Mouse (Mus musculus): ENCODE data around the gene Matn1.

The Matn1 gene

GRCm38 (mm10) chr4:130944112-130944511 is at the start of gene Matn1:
Gene Matn1 (plus strand): TSS chr4:130944385.
- DNase-seq: no peak

DNA sequence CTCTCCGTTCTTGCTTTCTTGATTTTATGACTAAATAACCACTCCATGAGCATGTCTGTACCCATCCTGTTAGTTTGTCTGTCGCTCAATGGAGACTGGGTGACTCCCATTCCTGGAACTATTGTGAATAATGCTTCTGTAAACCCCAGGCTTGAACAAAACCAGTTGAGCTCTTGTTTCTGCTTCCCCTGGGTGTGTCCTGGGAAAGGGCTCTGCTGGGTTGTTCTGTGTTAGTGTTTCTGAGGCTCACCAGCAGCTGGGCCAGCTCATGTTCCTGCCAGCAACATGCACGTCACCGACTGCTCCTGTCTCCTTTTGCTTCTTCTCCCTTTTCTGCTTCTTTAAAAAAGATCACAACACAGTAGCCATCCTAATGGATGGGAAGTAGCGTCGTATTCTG is 48.5 kb upstream of the Matn1 start:
- DNase-seq: no peak

GRCm38 (mm10) chr4:130896372-130896771 is 47.8 kb upstream of the Matn1 start:
- DNase-seq: peak; percentile 76 to 78

DNA sequence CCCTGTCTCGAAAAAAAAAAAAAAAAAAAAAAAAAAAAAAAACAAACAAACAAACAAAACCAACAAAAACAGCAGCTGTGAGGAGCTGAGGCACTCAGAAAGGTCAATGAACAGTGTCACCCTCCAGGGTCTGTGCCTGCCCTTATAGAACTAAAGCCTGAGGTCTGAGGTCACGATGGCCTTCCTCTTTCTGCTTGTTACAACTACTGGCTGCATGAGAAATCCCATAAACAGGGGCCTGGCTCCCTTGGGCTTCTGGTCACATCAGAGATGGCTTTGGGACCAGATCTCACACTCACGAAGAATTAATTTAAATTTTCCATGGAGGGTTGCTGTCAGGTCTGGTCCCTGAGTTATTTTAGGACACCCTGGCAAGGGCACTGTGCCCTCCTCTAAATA is 44.8 kb upstream of the Matn1 start:
- DNase-seq: no peak

DNA sequence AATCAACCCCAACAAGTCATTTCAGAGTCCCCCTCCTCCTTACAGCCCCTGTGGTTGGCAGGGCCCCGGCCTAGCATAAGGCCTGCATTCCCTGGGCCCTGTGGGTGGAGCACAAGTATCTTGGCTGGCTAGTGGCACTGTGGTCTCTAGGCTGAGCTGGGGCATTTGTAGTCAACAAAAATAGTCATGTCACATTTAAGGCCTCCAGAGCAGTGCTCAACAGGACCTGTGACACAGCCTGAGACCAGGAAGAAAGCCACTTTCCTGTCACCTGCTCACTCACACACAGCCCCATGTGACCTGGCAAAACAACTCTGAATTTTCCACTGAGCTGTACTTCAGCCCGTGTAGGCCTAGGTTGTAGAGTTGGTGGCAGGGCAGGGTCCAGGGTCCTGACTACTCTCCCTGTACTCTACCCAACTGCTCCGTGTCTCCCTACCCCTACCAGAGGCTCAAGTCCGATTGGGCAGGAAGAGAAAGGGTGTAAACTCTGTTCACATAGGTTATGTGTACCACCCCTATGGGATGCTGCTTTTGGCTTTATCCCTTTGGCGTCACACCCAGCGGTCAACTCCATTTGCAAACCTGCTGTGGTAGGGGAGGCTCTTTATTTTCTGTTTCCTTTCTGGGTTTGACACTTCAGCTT is 44.3 kb upstream of the Matn1 start:
- no peak for DNase-seq

DNA sequence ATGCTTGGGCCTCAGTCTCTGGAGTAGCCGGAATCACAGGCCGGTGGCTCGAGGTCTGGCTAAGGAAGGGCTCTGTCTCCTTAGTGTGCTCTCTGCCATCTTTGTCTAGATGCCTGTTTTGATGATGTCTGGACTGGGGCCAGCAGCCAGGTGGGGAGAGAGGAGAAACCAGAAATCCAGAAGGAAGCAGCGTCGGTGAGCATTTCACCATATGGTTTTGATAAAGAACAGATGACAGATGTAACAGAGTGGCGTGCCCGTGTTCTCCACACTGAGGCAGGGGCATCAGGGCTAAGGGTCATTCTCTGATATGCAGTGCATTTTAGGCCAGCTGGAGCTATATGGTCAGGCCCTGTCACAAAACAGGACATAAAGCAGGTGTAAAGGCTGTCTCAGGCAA is 43.4 kb upstream of the Matn1 start:
- no peak for DNase-seq

DNA sequence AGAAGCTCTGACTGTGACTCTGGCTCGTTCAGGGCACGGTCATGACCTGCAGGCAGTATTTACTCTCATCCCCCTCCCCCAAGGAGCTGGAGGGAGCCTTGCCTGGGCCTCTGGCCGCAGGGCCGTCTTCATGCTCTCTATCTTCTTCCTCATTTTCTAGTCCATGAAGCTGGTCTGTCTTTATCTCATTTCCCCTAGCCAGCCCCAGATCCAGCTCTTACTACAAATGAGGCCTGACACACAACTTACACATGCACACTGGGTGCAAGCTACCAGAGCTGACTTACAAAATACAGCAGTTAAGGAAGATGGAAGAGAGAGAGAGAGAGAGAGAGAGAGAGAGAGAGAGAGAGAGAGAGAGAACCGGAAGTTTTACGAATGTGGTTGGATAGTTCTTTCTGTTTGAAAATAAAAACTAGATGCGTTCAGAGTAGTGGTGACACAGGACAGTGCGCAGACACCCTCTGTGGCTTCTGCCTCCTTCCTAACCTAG is 41.9 kb upstream of the Matn1 start:
- no peak for DNase-seq

GRCm38 (mm10) chr4:130905025-130905424 is 39.2 kb upstream of the Matn1 start:
- DNase-seq: no peak

- no peak for DNase-seq
These were observed 38.3 kb upstream of the Matn1 start for GRCm38 (mm10) chr4:130905882-130906281.

DNA sequence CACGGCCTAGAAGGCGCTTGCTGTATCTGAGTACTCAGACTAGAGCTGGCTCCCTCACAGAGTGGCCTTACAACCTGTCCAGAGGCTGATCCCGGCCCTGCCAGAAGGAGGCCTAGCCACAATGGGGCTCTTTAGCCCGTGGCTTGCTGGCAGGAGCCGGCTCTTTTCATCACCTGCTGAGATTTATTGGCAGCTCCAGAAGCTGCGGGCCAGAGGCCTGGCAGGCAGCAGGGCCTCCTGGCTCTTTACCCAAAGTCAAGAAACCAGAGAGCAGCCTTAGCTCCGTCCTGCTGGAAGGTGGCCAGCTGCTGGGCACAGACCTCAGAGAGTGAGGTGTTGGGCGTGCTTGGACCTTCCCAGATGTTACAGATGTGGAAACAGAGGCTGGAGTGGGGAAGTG is 37.9 kb upstream of the Matn1 start:
- DNase-seq: no peak

- no peak for DNase-seq
These were observed 36.8 kb upstream of the Matn1 start for GRCm38 (mm10) chr4:130907200-130908069.

DNA sequence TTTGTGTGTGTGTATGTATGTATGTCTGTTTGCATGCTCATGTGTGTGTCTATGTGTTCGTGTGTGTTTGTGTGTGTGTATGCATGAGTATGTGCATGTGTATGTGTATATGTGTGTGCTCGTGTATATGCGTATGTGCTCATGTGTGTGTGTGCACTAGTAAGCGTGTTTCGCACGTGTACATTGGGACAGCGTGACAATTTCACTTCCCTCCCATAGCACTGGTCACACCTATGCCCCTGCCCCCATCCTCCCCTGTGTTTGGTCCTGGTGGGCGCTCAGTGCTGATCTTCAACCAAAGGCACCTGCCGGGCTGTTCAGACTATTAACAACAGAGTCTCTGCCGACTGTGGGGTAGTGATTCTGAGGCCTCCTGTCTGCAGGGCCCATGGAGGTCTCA is 36.1 kb upstream of the Matn1 start:
- DNase-seq: no peak

DNA sequence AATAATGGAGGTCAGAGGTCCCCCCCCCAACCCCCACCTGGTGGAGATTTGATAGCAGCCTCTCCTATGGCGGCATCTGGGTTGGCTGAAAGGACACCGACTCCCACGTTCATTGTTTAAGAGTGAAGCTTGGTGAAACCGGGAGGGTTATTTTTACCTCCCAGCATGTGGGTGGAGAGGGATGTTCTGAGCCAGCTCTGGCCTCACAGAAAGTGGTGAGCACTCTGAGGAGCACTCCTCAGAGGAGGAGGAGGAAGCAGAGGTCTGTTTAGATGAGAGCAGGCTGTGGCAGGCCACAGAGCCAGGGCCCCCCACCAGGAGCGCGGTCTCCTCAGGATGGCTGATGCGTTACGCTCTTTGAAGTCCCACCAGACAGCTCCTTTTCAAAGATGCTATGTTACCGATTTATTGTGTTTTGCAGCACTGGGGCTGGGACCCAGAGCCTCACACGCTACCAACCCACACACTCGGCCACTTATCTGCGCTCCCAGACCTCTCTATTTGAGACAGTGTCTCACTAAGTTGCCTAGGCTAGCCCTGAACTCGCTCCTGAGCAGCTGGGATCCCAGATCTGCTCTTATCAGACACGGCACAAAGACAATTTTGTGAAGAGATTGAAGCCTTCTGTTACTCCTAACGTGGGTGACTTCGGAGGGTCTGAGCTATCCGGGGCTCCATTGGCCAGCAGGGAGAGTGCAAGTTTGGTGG is 34.9 kb upstream of the Matn1 start:
- no peak for DNase-seq

- no peak for DNase-seq
These were observed 33.5 kb upstream of the Matn1 start for GRCm38 (mm10) chr4:130910666-130911065.

DNA sequence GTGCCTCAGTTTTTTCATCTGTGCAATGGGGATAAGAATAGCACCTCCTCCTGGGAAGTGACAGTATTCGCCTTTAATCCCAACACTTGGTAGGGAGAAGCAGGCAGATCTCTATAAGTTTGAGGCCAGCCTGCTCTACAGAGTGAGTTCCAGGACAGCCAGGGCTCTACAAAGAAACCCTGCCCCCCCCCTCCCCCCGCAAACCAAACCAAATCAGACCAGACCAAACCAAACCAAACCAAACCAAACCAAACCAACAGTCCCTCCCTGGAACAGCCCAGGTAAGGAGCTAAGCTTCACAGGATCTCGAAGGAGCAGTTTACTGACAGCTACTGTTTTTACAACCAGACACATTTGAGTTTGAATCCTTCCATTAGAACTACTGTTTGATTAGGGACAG is 31.6 kb upstream of the Matn1 start:
- no peak for DNase-seq

DNA sequence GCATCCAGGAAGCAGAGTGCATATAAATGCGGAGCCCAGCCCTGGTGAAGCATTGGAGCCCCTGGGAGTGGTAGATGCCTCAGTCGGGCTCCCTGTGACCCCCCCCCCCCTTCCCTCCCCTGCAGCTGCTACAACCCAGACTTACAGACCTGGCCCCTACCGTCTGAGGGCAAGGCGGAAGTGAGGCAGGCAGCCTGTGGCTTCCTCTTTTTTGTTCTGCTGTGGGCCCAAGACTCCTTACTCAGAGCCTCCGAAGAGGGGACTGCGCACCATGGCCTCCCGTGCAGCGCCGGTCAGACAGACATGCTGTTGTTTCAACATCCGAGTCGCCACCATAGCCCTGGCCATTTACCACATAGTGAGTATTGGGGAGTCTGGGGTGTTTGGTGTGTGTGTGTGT is 31.1 kb upstream of the Matn1 start, which contains the start of gene Laptm5:
Laptm5 (plus strand) TSS at position 49 of the 400 bp plus-strand sequence.
- no peak for DNase-seq

DNA sequence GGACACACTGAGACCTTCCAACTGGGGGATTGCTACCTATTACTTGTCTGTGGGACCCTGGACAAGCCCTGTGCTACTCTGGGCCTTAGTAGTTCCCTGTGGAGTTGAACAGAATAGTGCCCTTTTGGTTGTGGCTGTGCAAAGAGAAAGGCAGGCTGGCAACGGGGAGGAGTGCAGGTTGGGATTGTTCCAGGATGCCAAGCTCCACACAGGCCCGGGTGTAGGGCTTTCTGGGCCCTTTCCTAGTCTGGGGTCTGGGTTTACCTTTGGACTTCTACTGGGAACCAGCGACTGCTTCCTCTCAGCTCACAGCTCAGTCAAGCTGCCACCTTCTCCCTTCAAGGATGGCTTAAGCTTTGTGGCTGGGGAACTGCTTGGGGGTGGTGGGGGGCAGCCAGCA is 30.7 kb upstream of the Matn1 start:
- DNase-seq: no peak

- DNase-seq: no peak
These were observed 30.2 kb upstream of the Matn1 start for GRCm38 (mm10) chr4:130914011-130914410.

DNA sequence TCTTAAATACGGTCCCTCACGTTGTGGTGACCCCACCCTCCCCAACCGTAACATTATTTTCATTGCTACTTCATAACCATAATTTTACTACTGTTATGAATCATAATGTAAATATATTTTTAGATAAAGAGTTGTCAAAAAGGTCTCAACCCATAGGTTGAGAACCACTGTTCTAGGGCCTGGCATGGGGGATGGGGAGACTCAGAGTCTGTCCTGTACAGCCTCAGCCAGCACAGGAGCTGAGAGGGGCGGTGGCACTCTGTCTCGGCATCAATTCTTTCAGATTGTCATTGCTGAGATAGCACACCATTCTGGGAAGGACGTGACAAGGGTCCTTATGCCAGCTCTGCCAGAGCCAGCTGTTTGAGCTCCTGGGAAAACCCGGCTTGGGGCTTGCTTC is 29.7 kb upstream of the Matn1 start:
- no peak for DNase-seq

DNA sequence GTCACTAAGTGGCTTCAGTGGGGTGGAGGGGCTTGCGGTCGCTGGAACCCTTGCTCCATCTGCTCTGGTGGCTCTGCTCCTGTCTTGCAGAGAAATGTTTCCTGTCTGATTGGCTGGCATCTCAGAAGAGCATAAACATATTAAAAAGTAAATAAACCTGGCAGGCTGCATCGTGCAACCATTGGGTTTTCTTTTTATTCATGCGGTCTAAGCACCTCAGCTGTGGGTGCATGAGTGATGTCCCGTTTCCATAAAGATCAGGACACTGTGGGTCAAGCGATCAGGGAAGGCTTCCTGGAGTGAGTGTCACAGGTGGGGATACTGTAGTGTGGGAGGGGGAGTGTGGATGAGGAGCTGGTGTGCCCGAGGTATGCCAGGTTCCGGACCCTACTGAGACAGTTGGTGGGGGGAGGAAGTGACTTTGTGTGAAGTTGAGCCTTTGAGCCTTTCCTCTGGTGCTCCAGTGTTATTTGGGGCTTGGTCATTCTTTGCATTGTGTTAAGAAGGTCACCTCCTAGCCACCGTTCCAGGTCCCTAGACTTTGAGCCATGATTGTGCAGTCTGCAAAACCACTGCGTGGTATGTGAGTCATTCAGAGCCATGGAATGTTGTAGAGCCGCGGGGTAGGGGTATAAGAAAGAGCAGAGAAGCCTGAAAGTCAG is 29.0 kb upstream of the Matn1 start:
- no peak for DNase-seq

- DNase-seq: no peak
These were observed 28.5 kb upstream of the Matn1 start for GRCm38 (mm10) chr4:130915668-130916035.

- no peak for DNase-seq
These were observed 27.5 kb upstream of the Matn1 start for GRCm38 (mm10) chr4:130916639-130917038.

DNA sequence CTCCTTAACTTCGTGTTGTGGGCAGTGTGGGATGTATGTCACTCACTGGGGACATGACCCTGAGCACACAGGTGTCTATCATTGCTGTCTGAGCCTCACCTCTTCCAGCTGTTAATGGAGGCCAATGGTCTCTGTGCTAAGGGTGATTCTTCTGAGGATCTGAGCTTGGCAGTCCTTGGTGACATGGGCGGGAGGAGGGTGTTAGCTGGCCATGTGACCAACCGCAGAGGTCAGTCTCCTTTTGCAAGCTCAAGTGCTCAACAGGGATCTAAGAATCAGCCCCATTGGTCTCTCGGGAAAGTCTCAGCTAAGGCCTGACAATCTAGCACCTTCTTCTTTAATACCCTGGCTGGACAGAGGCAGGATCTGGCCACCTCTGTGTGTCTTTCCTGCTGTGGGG is 26.6 kb upstream of the Matn1 start:
- no peak for DNase-seq

All from kidney, postnatal 4 days (tissue).